Mouse (Mus musculus) cerebellum, postnatal 14 days (tissue): ENCODE measurements around the gene Abca3.
"Not testable (repeated sequence)": the region's sequence is repeated elsewhere in the genome, so short reads cannot be mapped to it uniquely, and the experiment has no call there.

Source experiments
- DNase-seq, 2 experiments: peaks; one replicate each; pipeline ENCODE4 v3.0.0; 2021; ENCODE audit warnings: mixed read lengths in 2 of 2

Gene Abca3

DNA sequence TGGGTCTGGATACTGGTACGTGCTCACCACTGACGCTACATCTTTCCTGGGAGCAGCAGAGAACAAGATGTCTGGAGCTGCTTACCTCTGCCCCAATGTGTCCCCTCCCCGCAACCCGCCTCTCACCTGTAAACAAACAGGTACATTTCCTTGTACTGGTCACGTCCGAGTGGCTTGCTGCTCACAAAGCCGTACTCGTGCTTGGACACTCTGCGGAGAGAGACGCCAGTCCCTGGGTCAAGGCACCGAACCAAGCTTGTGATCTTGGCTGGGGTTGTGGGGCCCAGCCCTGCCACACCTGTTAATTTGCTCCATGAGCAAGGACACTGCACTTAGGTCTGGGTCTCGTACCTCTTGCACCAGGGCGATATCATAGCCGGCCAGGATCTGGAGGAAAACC lies 90.4 kb downstream of the Abca3 start:
- no peak for DNase-seq

DNA sequence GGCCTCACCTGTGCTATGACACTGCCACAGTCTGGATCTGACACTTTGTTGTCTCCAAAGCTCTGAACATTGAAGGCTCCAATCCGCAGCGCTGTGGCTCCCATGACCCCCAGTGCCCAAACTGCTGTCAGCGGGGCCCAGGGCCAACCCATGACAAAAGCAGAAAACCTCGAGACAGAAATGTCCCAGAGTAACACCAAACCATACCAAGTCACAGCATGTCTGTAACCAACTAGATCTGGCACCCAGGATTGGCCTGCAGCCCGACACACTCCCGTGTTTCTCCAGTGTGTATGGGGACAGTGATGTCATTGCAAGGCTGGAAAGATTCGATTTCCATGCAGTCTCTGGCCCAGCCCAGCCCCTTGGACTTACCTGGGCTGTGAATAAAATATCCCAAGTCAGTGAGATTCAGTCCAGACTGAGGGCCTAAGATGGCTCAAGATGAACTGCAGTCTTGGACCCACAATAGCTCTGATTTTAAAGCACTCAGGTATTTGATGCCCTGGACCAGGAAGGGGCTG lies 90.9 kb downstream of the Abca3 start, which contains the start of gene Dnase1l2:
Gene Dnase1l2, minus strand, starts transcription at position 474 of the 524 bp plus-strand sequence.
- DNase-seq: peak in 1 of 2 experiments; percentile 26

DNA sequence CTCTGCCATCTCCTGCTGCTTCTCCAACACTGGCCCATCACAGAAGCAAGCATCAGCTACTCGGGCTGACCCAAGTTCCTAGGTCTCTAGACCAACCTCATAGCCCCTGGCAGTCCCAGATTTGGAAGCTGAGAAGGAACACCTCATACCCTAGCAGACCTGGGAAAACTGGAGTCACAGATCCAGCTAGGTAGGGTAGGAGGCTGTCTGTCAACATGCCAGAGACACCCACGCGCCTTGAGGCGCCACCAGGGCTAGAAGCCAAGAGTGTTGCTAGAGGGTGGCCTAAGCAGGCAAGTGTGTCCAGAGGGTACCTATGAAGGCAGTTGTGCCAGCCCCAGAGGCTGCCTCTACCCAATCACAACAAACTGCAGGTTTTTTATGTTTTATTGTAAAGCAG lies 91.7 kb downstream of the Abca3 start:
- peak; percentile 62 to 67 for DNase-seq

GRCm38 (mm10) chr17:24446590-24446989 lies 94.8 kb downstream of the Abca3 start:
- DNase-seq: no peak

- no peak for DNase-seq
Measured at GRCm38 (mm10) chr17:24449507-24449906, 97.8 kb downstream of the Abca3 start.

- no peak for DNase-seq
Measured at GRCm38 (mm10) chr17:24451220-24451619, 99.5 kb downstream of the Abca3 start.

- DNase-seq: no peak
Measured at GRCm38 (mm10) chr17:24453372-24453771, 101.6 kb downstream of the Abca3 start.

GRCm38 (mm10) chr17:24454218-24454755 lies 102.5 kb downstream of the Abca3 start:
- no peak for DNase-seq

- DNase-seq: peak; percentile 99
Measured at GRCm38 (mm10) chr17:24454756-24455522, 103.2 kb downstream of the Abca3 start.

DNA sequence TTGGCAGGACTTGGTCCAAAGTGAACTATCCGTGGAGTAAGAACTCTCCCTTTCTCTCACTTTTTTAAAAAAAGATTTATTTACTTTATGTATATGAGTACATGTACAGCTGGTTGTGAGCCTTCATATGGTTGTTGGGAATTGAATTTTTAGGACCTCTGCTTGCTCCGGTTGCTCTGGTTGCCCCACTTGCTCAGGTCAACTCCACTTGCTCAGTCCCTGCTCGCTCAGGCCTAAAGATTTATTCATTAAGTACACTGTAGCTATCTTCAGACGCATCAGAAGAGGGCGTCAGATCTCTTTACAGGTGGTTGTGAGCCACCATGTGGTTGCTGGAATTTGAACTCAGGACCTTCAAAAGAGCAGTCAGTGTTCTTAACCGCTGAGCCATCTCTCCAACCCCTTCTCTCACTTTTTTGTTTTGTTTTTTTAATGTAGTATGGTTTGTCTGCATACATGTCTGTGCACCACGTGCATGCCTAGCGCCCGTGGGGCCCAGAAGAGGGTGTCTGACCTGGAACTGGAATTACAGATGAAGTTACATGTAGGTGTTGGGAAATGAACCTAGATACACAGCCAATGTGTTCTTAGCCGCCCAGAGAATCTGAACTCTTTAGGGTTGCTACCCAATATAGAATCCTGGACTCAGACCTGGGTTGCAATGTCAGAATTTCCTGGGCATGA lies 103.9 kb downstream of the Abca3 start:
- not testable (repeated sequence) for DNase-seq
